Mouse (Mus musculus) A20 (cell line): ENCODE results near the gene Tmie.
A peak's percentile ranks its signal among the peaks of the same experiment; 100 is the strongest.

ENCODE experiments used
- DNase-seq: peaks from one replicate; pipeline ENCODE4 v3.0.0-alpha.2; 2011; ENCODE audit warnings: low read depth, low spot score

Tmie gene

GRCm38 (mm10) chr9:110890026-110890783 is 10.3 kb upstream of the Tmie start:
- DNase-seq, result peak; percentile 26

- DNase-seq, result no peak
Observed at GRCm38 (mm10) chr9:110888935-110889334, 9.0 kb upstream of the Tmie start.

GRCm38 (mm10) chr9:110887388-110888303 is 7.7 kb upstream of the Tmie start:
- DNase-seq, result peak; percentile 13

GRCm38 (mm10) chr9:110881953-110882352 is 2.0 kb upstream of the Tmie start:
- no peak for DNase-seq

GRCm38 (mm10) chr9:110880772-110881171 is 859 bp upstream of the Tmie start:
- no peak for DNase-seq

- no peak for DNase-seq
Observed at GRCm38 (mm10) chr9:110879191-110879920, 557 bp downstream of the Tmie start, which contains the start of gene Als2cl. Gene Als2cl, plus strand, starts transcription at chr9:110879870.

- no peak for DNase-seq
Observed at GRCm38 (mm10) chr9:110877888-110878287, 2.0 kb downstream of the Tmie start.

- DNase-seq, result no peak
Observed at GRCm38 (mm10) chr9:110877353-110877752, 2.6 kb downstream of the Tmie start.

GRCm38 (mm10) chr9:110875288-110875695 is 4.6 kb downstream of the Tmie start:
- no peak for DNase-seq

GRCm38 (mm10) chr9:110874660-110875191 is 5.2 kb downstream of the Tmie start:
- DNase-seq, result no peak

- DNase-seq, result no peak
Observed at GRCm38 (mm10) chr9:110873681-110874659, 5.9 kb downstream of the Tmie start.

- peak; percentile 71 for DNase-seq
Observed at GRCm38 (mm10) chr9:110871030-110871429, 8.9 kb downstream of the Tmie start.

GRCm38 (mm10) chr9:110858967-110859596 is 20.8 kb downstream of the Tmie start:
- DNase-seq, result no peak

GRCm38 (mm10) chr9:110858523-110858922 is 21.4 kb downstream of the Tmie start:
- DNase-seq, result no peak

GRCm38 (mm10) chr9:110857781-110858472 is 22.0 kb downstream of the Tmie start, which contains the start of gene Prss50:
Gene Prss50, plus strand, starts transcription at chr9:110857967.
- no peak for DNase-seq

- no peak for DNase-seq
Observed at GRCm38 (mm10) chr9:110856920-110857319, 23.0 kb downstream of the Tmie start.

GRCm38 (mm10) chr9:110855903-110856302 is 24.0 kb downstream of the Tmie start:
- no peak for DNase-seq

- no peak for DNase-seq
Observed at GRCm38 (mm10) chr9:110849162-110849561, 30.8 kb downstream of the Tmie start.

GRCm38 (mm10) chr9:110844206-110844605 is 35.7 kb downstream of the Tmie start, which contains the start of gene Prss46:
Gene Prss46, plus strand, starts transcription at chr9:110844506.
- no peak for DNase-seq
